Mouse (Mus musculus) G1E (cell line): ENCODE measurements at regions not wholly inside any gene's neighbourhood (a gene's known extent, or its start where the extent isn't known, plus 50 kb on each side); places are given as distances from the start of the nearest gene placed in this dataset.

Experiments
- CTCF ChIP-seq: IDR thresholded peaks from 2 replicates; pipeline ENCODE4 v1.5.1; 2012; ENCODE audit warnings: low read depth, low read length, inconsistent platforms, mixed read lengths
- POLR2AphosphoS5 ChIP-seq: IDR thresholded peaks from 2 replicates; pipeline ENCODE4 v1.6.1; 2012; ENCODE audit warnings: low read depth, low read length, inconsistent platforms; ENCODE audit not compliant: insufficient replicate concordance

- TF ChIP-seq CTCF (no peak), POLR2AphosphoS5 (no peak)
These were observed 119.6 kb upstream of the Tbx3 start for GRCm38 (mm10) chr5:119550916-119551315.
